Mouse (Mus musculus): ENCODE measurements around the gene Rnf103. TPM values are rescaled to one million over a fixed set of nuclear protein-coding genes. Genes with fewer than 3 reads are reported as not detected.

The Rnf103 gene
- polyA plus RNA-seq, 2 experiments = 5.0 to 7.2 TPM

GRCm38 (mm10) chr6:71543686-71544499 is 50.2 kb downstream of the Rnf103 start, which contains the start of gene Chmp3:
Gene Chmp3 (plus strand): TSS chr6:71543797.
- WGBS (ENCODE audit: insufficient replicate concordance) = under 1% methylated on average over 57 of the region's 59 CpGs
- H3K9ac ChIP-seq (replicated peaks) = peak within 1 kb of the TSS; percentile 100
- H3K27ac ChIP-seq = peak within 1 kb of the TSS; percentile 92
- peak; percentile 99 for ATAC-seq (ENCODE audit: insufficient read depth)
- DNase-seq (ENCODE audit: low read depth in 3 of 3, low spot score in 3 of 3) = peak; percentile 87 to 92 (median 89)
- no peaks in the 10 kb centered on the region for H3K27me3 ChIP-seq (ENCODE audit: control insufficient read depth, insufficient read depth, low read length)
- H3K36me3 ChIP-seq (replicated peaks; ENCODE audit: control insufficient read depth, insufficient read depth, low read depth) = no peaks in the 10 kb centered on the region
- H3K4me2 ChIP-seq (ENCODE audit: low read depth) = peak within 1 kb of the TSS; percentile 83
- peak within 1 kb of the TSS; percentile 89 to 99 for H3K4me3 ChIP-seq (ENCODE audit: insufficient read depth in 1 of 2, low read depth in 2 of 2, low read length in 2 of 2)
- H3K9me3 ChIP-seq (ENCODE audit: control insufficient read depth, low read length) = no peaks in the 10 kb centered on the region
- peaks cover 8 to 11% of the 10 kb centered on the region in 2 experiments; a peak in 3 of 4 replicates for H3K4me1 ChIP-seq (replicated peaks; ENCODE audit: control insufficient read depth in 2 of 2, insufficient read depth in 2 of 2, low read length in 1 of 2)
- no peak for TF ChIP-seq CTCF (IDR thresholded peaks at IDR 0.05; ENCODE audit: low read depth)

GRCm38 (mm10) chr6:71555507-71555951 is 61.8 kb downstream of the Rnf103 start:
- no peak for TF ChIP-seq EP300 (IDR thresholded peaks at IDR 0.05; ENCODE audit: low read depth)
- no peak for TF ChIP-seq CTCF (IDR thresholded peaks at IDR 0.05; ENCODE audit: low read depth)
- Histone ChIP-seq H3K36me3 (replicated peaks; ENCODE audit: control insufficient read depth, insufficient read depth, low read depth) (no peaks in the 10 kb centered on the region), H3K27me3 (ENCODE audit: control insufficient read depth, insufficient read depth, low read length) (no peaks in the 10 kb centered on the region), H3K4me1 (replicated peaks; ENCODE audit: control insufficient read depth in 2 of 2, insufficient read depth in 2 of 2, low read length in 1 of 2) (peaks cover 0 to 4% of the 10 kb centered on the region in 2 experiments; a peak in 2 of 4 replicates), H3K9ac (replicated peaks) (no peak overlapping the region), H3K27ac (no peak overlapping the region), H3K4me2 (ENCODE audit: low read depth) (no peak overlapping the region), H3K9me3 (ENCODE audit: control insufficient read depth, low read length) (no peaks in the 10 kb centered on the region), H3K4me3 (ENCODE audit: insufficient read depth in 1 of 2, low read depth in 2 of 2, low read length in 2 of 2) (no peak overlapping the region)
- ATAC-seq (ENCODE audit: insufficient read depth) = peak; percentile 48; the same call in 1 of the 2 replicates
- no peak for DNase-seq (ENCODE audit: low read depth in 3 of 3, low spot score in 3 of 3)
- 71% methylated on average over 2 of the region's 2 CpGs for WGBS (ENCODE audit: insufficient replicate concordance)

DNA sequence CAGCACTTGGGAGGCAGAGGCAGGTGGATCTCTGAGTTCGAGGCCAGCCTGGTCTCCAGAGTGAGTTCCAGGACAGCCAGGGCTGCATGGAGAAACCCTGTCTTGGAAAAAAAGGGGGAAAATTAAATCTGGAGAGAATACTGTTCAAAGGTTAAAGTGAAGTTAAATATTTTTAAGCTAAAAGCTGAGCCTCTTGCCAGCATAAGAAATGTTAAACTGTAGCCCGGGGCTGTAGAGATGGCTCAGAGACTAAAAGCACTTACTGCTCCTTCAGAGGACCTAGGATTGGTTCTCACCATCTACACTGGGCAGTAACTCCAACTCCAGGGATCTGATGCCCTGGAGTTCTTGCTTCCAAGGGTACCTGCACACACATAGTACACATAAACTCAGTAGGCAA is 63.1 kb downstream of the Rnf103 start:
- TF ChIP-seq CTCF (IDR thresholded peaks at IDR 0.05; ENCODE audit: low read depth) (no peak), EP300 (IDR thresholded peaks at IDR 0.05; ENCODE audit: low read depth) (no peak)
- Histone ChIP-seq H3K4me3 (ENCODE audit: insufficient read depth in 1 of 2, low read depth in 2 of 2, low read length in 2 of 2) (no peak overlapping the region), H3K4me1 (replicated peaks; ENCODE audit: control insufficient read depth in 2 of 2, insufficient read depth in 2 of 2, low read length in 1 of 2) (peaks cover 0 to 4% of the 10 kb centered on the region in 2 experiments; a peak in 2 of 4 replicates), H3K4me2 (ENCODE audit: low read depth) (no peak overlapping the region), H3K27ac (no peak overlapping the region), H3K9ac (replicated peaks) (no peak overlapping the region), H3K9me3 (ENCODE audit: control insufficient read depth, low read length) (no peaks in the 10 kb centered on the region), H3K27me3 (ENCODE audit: control insufficient read depth, insufficient read depth, low read length) (no peaks in the 10 kb centered on the region), H3K36me3 (replicated peaks; ENCODE audit: control insufficient read depth, insufficient read depth, low read depth) (no peaks in the 10 kb centered on the region)
- DNase-seq (ENCODE audit: low read depth in 3 of 3, low spot score in 3 of 3) (no peak), ATAC-seq (ENCODE audit: insufficient read depth) (no peak)
- 85% methylated on average over 2 of the region's 2 CpGs for WGBS (ENCODE audit: insufficient replicate concordance)

Other genes with a start within 250 kb of the Rnf103 start
- 7.6 and 11.1 TPM in 2 replicates for gene Krcc1, start 222.2 kb upstream of the Rnf103 start, polyA plus RNA-seq (2012; rRNA removed)
- 23.0 and 26.4 TPM in 2 replicates for gene Krcc1, start 222.2 kb upstream of the Rnf103 start, polyA plus RNA-seq (2014; fragmentation: Nextera tagmentation; extraction: Ambion mirVana)
- 0.04 and 0.08 TPM in 2 replicates for gene Smyd1, start 171.7 kb upstream of the Rnf103 start, polyA plus RNA-seq (2012; rRNA removed)
- gene Smyd1, start 171.7 kb upstream of the Rnf103 start, polyA plus RNA-seq (2014; fragmentation: Nextera tagmentation; extraction: Ambion mirVana) = 0.11 TPM in 1 of 2 replicates, not detected in the other
- gene Cd8b1, start 171.1 kb upstream of the Rnf103 start, polyA plus RNA-seq (2012; rRNA removed) = not detected in 2 replicates
- not detected in 2 replicates for gene Cd8b1, start 171.1 kb upstream of the Rnf103 start, polyA plus RNA-seq (2014; fragmentation: Nextera tagmentation; extraction: Ambion mirVana)
- gene Cd8a, start 120.5 kb upstream of the Rnf103 start, polyA plus RNA-seq (2012; rRNA removed) = not detected in 2 replicates
- not detected in 2 replicates for gene Cd8a, start 120.5 kb upstream of the Rnf103 start, polyA plus RNA-seq (2014; fragmentation: Nextera tagmentation; extraction: Ambion mirVana)
- gene Rmnd5a, start 53.3 kb upstream of the Rnf103 start, polyA plus RNA-seq (2012; rRNA removed) = 10.3 and 14.8 TPM in 2 replicates
- 4.5 and 4.7 TPM in 2 replicates for gene Rmnd5a, start 53.3 kb upstream of the Rnf103 start, polyA plus RNA-seq (2014; fragmentation: Nextera tagmentation; extraction: Ambion mirVana)
- 16.2 and 21.9 TPM in 2 replicates for gene Chmp3, start 49.9 kb downstream of the Rnf103 start, polyA plus RNA-seq (2012; rRNA removed)
- 34.3 and 35.6 TPM in 2 replicates for gene Chmp3, start 49.9 kb downstream of the Rnf103 start, polyA plus RNA-seq (2014; fragmentation: Nextera tagmentation; extraction: Ambion mirVana)
- 8.8 and 11.8 TPM in 2 replicates for gene Kdm3a, start 139.1 kb downstream of the Rnf103 start, polyA plus RNA-seq (2012; rRNA removed)
- gene Kdm3a, start 139.1 kb downstream of the Rnf103 start, polyA plus RNA-seq (2014; fragmentation: Nextera tagmentation; extraction: Ambion mirVana) = 8.6 and 8.9 TPM in 2 replicates
- 1.9 TPM in 2 replicates for gene Reep1, start 213.7 kb downstream of the Rnf103 start, polyA plus RNA-seq (2012; rRNA removed)
- gene Reep1, start 213.7 kb downstream of the Rnf103 start, polyA plus RNA-seq (2014; fragmentation: Nextera tagmentation; extraction: Ambion mirVana) = 2.6 and 3.0 TPM in 2 replicates

Data from liver, embryonic 14.5 days (tissue).